Mouse (Mus musculus): ENCODE data around the gene Pacsin2.

- peak; percentile 25 for TF ChIP-seq CTCF (IDR thresholded peaks at IDR 0.05; ENCODE audit: low read depth, low read length)
- TF ChIP-seq POLR2A (IDR thresholded peaks at IDR 0.05; ENCODE audit: insufficient read depth, low read length) = no peak
Measured at GRCm38 (mm10) chr15:83509950-83510804, 45.8 kb upstream of the Pacsin2 start.
